Mouse (Mus musculus): ENCODE measurements at regions not wholly inside any gene's neighbourhood (a gene's known extent, or its start where the extent isn't known, plus 50 kb on each side); places are given as distances from the start of the nearest gene placed in this dataset.

DNA sequence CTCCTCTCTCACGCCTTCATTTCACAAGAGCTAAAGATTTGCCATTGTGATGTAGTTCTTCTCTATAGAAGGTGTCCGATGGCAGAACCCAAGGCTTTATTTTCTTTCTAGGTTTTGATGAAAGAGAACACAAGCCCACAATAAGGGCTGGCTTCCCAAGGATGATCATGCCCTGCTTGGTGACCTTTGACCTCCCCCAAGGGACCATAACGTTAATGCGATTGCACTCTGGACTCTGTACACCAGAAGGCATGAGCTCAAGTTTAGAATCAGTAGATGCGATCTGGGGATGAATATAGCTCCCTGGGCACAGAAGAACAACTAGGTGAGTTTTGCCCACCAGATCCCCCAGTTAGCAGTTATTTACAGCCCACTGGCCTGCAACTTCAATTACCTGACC lies 150.7 kb downstream of the Nrip1 start:
- TF ChIP-seq POLR2A (IDR thresholded peaks at IDR 0.05; ENCODE audit: low read depth, low read length): no peak
- no peak for TF ChIP-seq CTCF (IDR thresholded peaks at IDR 0.05; ENCODE audit: extremely low read depth, insufficient read length, insufficient replicate concordance, low read depth, low read length)
